Mouse (Mus musculus) hindbrain, embryonic 11.5 days (tissue): Measurements from ENCODE around the gene Nbas. TPM values are rescaled to one million over a fixed set of nuclear protein-coding genes. Genes with fewer than 3 reads are reported as not detected.

Experiments
- ATAC-seq: fragments of 200-750 bp; cut with Nextera tagmentation; 2 replicates; pipeline ENCODE4 v1.8.0; 2017; ENCODE audit warnings: mild to moderate bottlenecking, moderate TSS enrichment, moderate library complexity; ENCODE audit not compliant: low FRiP score
- DNase-seq: peaks from one replicate; pipeline ENCODE4 v3.0.0-alpha.2; 2015; ENCODE audit warnings: low spot score
- H3K27ac ChIP-seq: fragments of 300-500 bp; sonication (generic); 2 replicates; pipeline ENCODE4 v1.5.1; 2014; ENCODE audit warnings: mild to moderate bottlenecking, low read depth, low read length
- H3K27me3 ChIP-seq: fragments of 300-500 bp; sonication (generic); 2 replicates; pipeline ENCODE4 v1.6.1; 2014; ENCODE audit warnings: mild to moderate bottlenecking, low read length, moderate library complexity, mixed read lengths; ENCODE audit not compliant: control insufficient read depth, insufficient read depth
- H3K36me3 ChIP-seq: fragments of 300-500 bp; sonication (generic); 2 replicates; pipeline ENCODE4 v1.6.1; 2014; ENCODE audit warnings: mild to moderate bottlenecking, low read length, moderate library complexity, mixed read lengths; ENCODE audit not compliant: control insufficient read depth, insufficient read depth
- H3K4me1 ChIP-seq: fragments of 300-500 bp; sonication (generic); replicated peaks from 2 replicates; pipeline ENCODE4 v1.6.1; 2014; ENCODE audit warnings: low read length, mixed read lengths; ENCODE audit not compliant: control insufficient read depth, insufficient read depth
- H3K4me2 ChIP-seq: fragments of 300-500 bp; sonication (generic); replicated peaks from 2 replicates; pipeline ENCODE4 v1.6.1; 2014; ENCODE audit warnings: mild to moderate bottlenecking, low read depth, low read length
- H3K4me3 ChIP-seq: fragments of 300-500 bp; sonication (generic); 2 replicates; pipeline ENCODE4 v1.5.1; 2014; ENCODE audit warnings: low read depth, low read length
- H3K9ac ChIP-seq: fragments of 300-500 bp; sonication (generic); 2 replicates; pipeline ENCODE4 v1.6.1; 2014; ENCODE audit warnings: low read depth, low read length
- H3K9me3 ChIP-seq: fragments of 300-500 bp; sonication (generic); 2 replicates; pipeline ENCODE4 v1.6.1; 2016; ENCODE audit warnings: low read length; ENCODE audit not compliant: control insufficient read depth
- WGBS: fragments of 180-500 bp; shearing (Covaris S2); extraction: QIAGEN DNeasy Blood & Tissue Kit; methylation state at CpG from one replicate; pipeline ENCODE4 v1.1.7; 2014; 5-methylcytosine and 5-hydroxymethylcytosine counted together
- polyA plus RNA-seq: library from polyadenylated mRNA; unstranded; fragments of >200 nt; fragmentation: Nextera tagmentation; extraction: Ambion mirVana; gene quantifications from 2 replicates; pipeline ENCODE4 v1.2.1, GENCODE M21; 2014

The Nbas gene
- polyA plus RNA-seq, 1 experiment from 2014 or later, result 17.7 TPM

- DNase-seq, result no peak
- Histone ChIP-seq H3K36me3 (no peaks in the 10 kb centered on the region; the same call in 1 of the 2 replicates), H3K4me3 (no peak overlapping the region), H3K4me2 (no peak overlapping the region), H3K27me3 (no peaks in the 10 kb centered on the region), H3K27ac (no peak overlapping the region), H3K9ac (no peak overlapping the region), H3K4me1 (no peaks in the 10 kb centered on the region), H3K9me3 (no peaks in the 10 kb centered on the region)
- WGBS, result 81% methylated on average over 2 of the region's 2 CpGs
- ATAC-seq, result no peak
Measured at GRCm38 (mm10) chr12:13291453-13291852, 22.5 kb downstream of the Nbas start.

DNA sequence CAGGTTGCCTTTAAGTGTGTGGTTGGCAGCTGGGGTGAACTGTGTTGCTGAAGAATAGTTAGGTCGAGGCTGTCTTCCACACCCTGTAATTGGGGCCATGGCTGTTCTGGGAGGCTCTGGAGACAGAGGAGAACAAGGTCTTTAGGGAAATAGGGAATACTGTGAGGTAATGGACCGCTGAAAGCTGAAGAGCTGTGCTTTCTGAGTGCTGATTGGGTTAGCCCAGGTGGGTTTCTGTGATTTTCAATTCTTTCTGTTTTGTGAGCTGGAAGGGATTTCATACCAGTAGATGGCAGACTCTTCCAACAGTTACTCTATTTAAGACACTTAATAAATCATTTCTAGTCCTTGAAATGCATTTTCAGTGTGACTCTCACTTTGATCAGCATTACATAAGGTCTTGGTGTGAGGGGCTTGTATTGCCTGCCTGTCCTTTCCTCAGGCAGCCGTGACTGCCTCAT, 24.5 kb downstream of the Nbas start:
- no peaks in the 10 kb centered on the region for H3K4me1 ChIP-seq
- DNase-seq (peak; percentile 14), ATAC-seq (no peak)
- no peak overlapping the region for H3K27ac ChIP-seq
- no peaks in the 10 kb centered on the region; the same call in 1 of the 2 replicates for H3K36me3 ChIP-seq
- H3K9me3 ChIP-seq, result no peaks in the 10 kb centered on the region
- no peak overlapping the region for H3K4me2 ChIP-seq
- H3K9ac ChIP-seq, result no peak overlapping the region
- no peak overlapping the region for H3K4me3 ChIP-seq
- 77% methylated on average over 3 of the region's 3 CpGs for WGBS
- H3K27me3 ChIP-seq, result no peaks in the 10 kb centered on the region

GRCm38 (mm10) chr12:13303037-13303436, 34.1 kb downstream of the Nbas start:
- H3K27me3 ChIP-seq, result no peaks in the 10 kb centered on the region
- WGBS, result 68% methylated on average over 3 of the region's 3 CpGs
- no peak overlapping the region for H3K9ac ChIP-seq
- H3K4me3 ChIP-seq, result no peak overlapping the region
- H3K9me3 ChIP-seq, result no peaks in the 10 kb centered on the region
- DNase-seq, result no peak
- H3K36me3 ChIP-seq, result no peaks in the 10 kb centered on the region
- no peak overlapping the region for H3K27ac ChIP-seq
- no peaks in the 10 kb centered on the region for H3K4me1 ChIP-seq
- ATAC-seq, result no peak
- no peak overlapping the region for H3K4me2 ChIP-seq

- Histone ChIP-seq H3K4me1 (no peaks in the 10 kb centered on the region), H3K4me2 (no peak overlapping the region), H3K27ac (no peak overlapping the region), H3K36me3 (no peaks in the 10 kb centered on the region), H3K4me3 (no peak overlapping the region), H3K9ac (no peak overlapping the region), H3K27me3 (no peaks in the 10 kb centered on the region), H3K9me3 (no peaks in the 10 kb centered on the region)
- DNase-seq (no peak), ATAC-seq (no peak)
- WGBS, result 94% methylated on average over 2 of the region's 2 CpGs
Measured at GRCm38 (mm10) chr12:13313966-13314365, 45.0 kb downstream of the Nbas start.

GRCm38 (mm10) chr12:13314384-13314783, 45.5 kb downstream of the Nbas start:
- Histone ChIP-seq H3K4me3 (no peak overlapping the region), H3K36me3 (no peaks in the 10 kb centered on the region), H3K27ac (no peak overlapping the region), H3K4me1 (no peaks in the 10 kb centered on the region), H3K9ac (no peak overlapping the region), H3K4me2 (no peak overlapping the region), H3K9me3 (no peaks in the 10 kb centered on the region), H3K27me3 (no peaks in the 10 kb centered on the region)
- 91% methylated on average over 3 of the region's 3 CpGs for WGBS
- DNase-seq (no peak), ATAC-seq (no peak)

DNA sequence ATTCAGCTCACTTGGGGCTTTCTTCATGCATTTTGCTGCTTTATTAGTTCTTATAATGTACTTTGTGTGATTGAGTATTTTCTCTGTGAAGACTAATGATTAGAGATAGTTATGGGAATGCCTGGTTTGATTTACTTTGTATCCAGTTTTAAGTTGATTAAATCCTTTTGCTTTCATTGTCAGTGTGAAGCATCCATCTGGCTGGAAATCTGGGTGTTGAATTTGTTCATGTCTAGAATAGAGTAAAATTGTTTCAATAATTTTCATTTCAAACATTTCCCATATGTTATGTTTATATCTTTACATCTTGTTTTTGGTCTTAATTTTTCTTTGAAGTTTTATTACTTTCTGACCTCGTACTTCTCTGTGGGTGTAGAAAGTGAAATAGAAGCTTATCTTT, 46.1 kb downstream of the Nbas start:
- no peaks in the 10 kb centered on the region for H3K9me3 ChIP-seq
- no peak overlapping the region for H3K4me2 ChIP-seq
- DNase-seq, result no peak
- ATAC-seq, result no peak
- WGBS, result 91% methylated on average over 1 of the region's 1 CpGs
- H3K27me3 ChIP-seq, result no peaks in the 10 kb centered on the region
- no peak overlapping the region for H3K27ac ChIP-seq
- no peak overlapping the region for H3K4me3 ChIP-seq
- no peaks in the 10 kb centered on the region for H3K4me1 ChIP-seq
- no peak overlapping the region for H3K9ac ChIP-seq
- no peaks in the 10 kb centered on the region for H3K36me3 ChIP-seq

DNA sequence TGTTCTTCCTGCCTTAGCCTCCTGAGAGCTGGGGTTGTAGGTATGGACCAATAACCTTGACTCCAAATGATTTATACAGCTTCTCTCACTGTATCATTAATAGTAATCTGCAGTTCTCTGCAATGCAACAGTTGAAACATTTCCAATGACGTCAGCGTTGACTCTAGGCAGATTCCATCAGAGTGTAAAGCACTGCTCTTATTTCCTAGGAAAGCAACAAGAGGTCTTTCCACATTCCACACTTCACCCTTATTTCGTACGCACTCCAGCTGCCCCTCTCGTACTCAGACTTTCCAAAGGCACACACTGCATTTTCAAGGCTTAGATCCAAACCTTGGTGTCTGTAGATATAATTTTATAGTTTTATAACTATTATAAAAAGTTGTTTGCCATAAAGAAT, 73.6 kb downstream of the Nbas start:
- H3K27me3 ChIP-seq, result no peaks in the 10 kb centered on the region
- H3K27ac ChIP-seq, result no peak overlapping the region
- no peaks in the 10 kb centered on the region for H3K9me3 ChIP-seq
- no peak for DNase-seq
- WGBS, result 94% methylated on average over 5 of the region's 5 CpGs
- ATAC-seq, result no peak
- no peak overlapping the region for H3K4me2 ChIP-seq
- no peaks in the 10 kb centered on the region; the same call in 1 of the 2 replicates for H3K36me3 ChIP-seq
- no peak overlapping the region for H3K4me3 ChIP-seq
- no peak overlapping the region for H3K9ac ChIP-seq
- H3K4me1 ChIP-seq, result no peaks in the 10 kb centered on the region

DNA sequence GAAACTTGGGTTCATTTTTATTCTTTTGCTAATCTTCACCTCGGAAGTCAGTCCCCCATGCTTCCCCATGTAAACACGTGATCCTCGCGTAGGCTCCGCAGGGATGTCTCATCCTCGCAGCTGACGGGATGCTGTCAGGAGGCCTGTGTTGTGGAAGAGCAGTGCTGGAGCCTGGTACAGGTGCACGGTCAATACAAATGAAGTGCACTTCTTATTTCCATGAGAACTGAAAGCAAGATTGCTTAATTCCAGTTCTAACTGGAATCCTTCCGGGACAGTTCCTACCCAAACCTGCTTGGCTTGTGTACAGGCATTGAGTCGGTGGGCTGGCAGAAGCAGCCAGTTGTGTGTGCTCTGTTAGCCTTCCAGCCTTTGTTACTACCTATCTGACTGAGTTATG, 87.3 kb downstream of the Nbas start:
- H3K27ac ChIP-seq, result no peak overlapping the region
- ATAC-seq (no peak), DNase-seq (no peak)
- H3K9ac ChIP-seq, result no peak overlapping the region
- no peak overlapping the region for H3K4me2 ChIP-seq
- no peaks in the 10 kb centered on the region for H3K27me3 ChIP-seq
- no peak overlapping the region for H3K4me3 ChIP-seq
- H3K4me1 ChIP-seq, result no peaks in the 10 kb centered on the region
- 92% methylated on average over 10 of the region's 10 CpGs for WGBS
- no peaks in the 10 kb centered on the region for H3K9me3 ChIP-seq
- H3K36me3 ChIP-seq, result no peaks in the 10 kb centered on the region

DNA sequence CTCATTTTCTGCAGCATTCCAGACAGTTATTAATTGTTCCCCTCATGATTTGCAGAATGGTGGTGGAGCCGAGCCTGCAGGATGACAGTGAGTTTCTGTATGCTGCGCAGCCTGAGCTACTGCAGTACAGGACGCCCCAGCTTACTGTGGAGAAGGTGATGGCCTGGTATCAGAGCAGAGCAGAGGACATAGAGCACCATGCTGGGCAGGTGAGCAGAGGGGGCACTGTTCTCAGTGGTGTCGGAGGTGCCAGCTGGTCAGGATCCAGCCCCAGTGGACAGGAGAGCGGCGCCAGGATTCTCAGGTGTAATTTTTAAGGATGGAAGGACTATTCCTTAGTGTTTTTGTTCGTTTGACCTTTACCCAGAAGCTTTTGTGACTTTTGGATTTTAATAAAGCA, 87.8 kb downstream of the Nbas start:
- Histone ChIP-seq H3K4me2 (no peak overlapping the region), H3K9me3 (no peaks in the 10 kb centered on the region), H3K27ac (no peak overlapping the region), H3K4me3 (no peak overlapping the region), H3K27me3 (no peaks in the 10 kb centered on the region), H3K36me3 (no peaks in the 10 kb centered on the region), H3K9ac (no peak overlapping the region), H3K4me1 (no peaks in the 10 kb centered on the region)
- ATAC-seq (no peak), DNase-seq (no peak)
- WGBS, result 88% methylated on average over 7 of the region's 7 CpGs
